Mouse (Mus musculus) frontal cortex, postnatal 14 days (tissue): Measurements from ENCODE around the gene Rln1.

Source experiments
- DNase-seq, 2 experiments: peaks; one replicate each; pipeline ENCODE4 v3.0.0; 2022; ENCODE audit warnings: low spot score in 2 of 2

The Rln1 gene

GRCm38 (mm10) chr19:29296166-29296565, 38.3 kb downstream of the Rln1 start:
- DNase-seq: no peak

GRCm38 (mm10) chr19:29294756-29295155, 39.7 kb downstream of the Rln1 start:
- DNase-seq: no peak

- DNase-seq: no peak
These were observed 41.9 kb downstream of the Rln1 start for GRCm38 (mm10) chr19:29292546-29292945.

GRCm38 (mm10) chr19:29291532-29291931, 42.9 kb downstream of the Rln1 start:
- DNase-seq: no peak

- no peak for DNase-seq
These were observed 46.6 kb downstream of the Rln1 start for GRCm38 (mm10) chr19:29287863-29288262.

- no peak for DNase-seq
These were observed 49.0 kb downstream of the Rln1 start for GRCm38 (mm10) chr19:29285451-29285869.
